Mouse (Mus musculus): ENCODE measurements around the gene Rbp4.

Gene Rbp4

DNA sequence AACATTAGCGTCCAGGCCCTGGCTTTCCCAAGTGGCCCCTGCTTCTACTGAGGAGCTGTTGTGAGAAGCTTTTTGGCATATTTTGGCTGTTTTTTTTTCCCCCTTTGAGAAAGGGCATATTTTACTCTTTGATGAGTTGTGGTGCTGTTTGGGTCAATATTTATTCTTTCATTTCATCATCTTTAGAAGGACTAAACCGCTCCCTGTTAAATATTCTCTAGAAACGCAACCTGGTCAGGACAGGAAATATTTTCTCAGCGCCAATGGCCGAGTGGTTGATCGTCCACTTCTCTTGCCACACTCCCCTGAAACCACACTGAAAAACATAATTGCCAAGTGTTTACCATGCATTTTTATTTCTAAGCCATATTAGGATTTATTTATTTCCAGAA is at the start of gene Rbp4:
TSS of gene Rbp4 (minus strand) at position 63 of the 392 bp plus-strand sequence.
- no peak for DNase-seq (ENCODE audit: low spot score)

- DNase-seq (ENCODE audit: low spot score): no peak
Measured at GRCm38 (mm10) chr19:38164633-38165032, 39.6 kb upstream of the Rbp4 start.

GRCm38 (mm10) chr19:38161648-38162354 is 36.7 kb upstream of the Rbp4 start:
- DNase-seq (ENCODE audit: low spot score): no peak

DNA sequence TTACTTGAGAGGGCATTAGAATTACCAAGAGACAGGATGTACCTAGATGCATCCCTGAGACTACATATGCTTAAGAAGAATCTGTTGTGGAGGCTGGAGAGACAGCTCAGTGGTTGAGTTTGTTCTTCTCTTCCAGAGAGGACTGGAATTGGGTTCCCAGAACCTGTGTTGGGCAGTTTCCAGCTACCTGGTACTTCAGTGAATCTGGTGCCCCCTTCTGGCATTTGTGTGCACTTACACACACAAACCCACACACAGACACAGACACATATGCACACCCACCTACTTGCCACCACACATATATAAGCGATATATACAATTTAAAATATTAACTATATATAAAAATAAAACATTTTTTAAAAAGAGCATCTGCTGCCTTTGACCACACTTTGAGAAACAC is 31.2 kb upstream of the Rbp4 start:
- DNase-seq (ENCODE audit: low spot score): no peak

- no peak for DNase-seq (ENCODE audit: low spot score)
Measured at GRCm38 (mm10) chr19:38143540-38144271, 18.6 kb upstream of the Rbp4 start.

- no peak for DNase-seq (ENCODE audit: low spot score)
Measured at GRCm38 (mm10) chr19:38134806-38135205, 9.7 kb upstream of the Rbp4 start.

DNA sequence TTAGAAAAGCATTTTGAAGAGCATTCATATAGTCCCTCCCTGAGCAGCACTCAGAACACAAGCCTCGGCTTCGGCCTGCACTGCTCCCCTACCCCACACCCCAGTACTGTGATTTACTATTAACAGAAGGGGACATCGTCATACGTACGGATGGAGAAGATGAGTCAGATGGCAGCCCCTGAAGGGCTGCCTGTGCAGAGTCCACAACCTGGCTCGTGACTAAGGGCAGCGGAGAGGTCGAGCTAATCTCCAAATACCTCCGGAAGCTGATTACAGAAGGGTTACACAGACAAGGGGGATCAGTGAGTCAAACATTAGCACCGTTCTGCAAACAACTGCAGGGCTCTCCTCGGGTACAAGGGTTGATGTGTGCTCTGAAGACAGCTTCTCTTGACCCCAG is 8.9 kb upstream of the Rbp4 start:
- no peak for DNase-seq (ENCODE audit: low spot score)

DNA sequence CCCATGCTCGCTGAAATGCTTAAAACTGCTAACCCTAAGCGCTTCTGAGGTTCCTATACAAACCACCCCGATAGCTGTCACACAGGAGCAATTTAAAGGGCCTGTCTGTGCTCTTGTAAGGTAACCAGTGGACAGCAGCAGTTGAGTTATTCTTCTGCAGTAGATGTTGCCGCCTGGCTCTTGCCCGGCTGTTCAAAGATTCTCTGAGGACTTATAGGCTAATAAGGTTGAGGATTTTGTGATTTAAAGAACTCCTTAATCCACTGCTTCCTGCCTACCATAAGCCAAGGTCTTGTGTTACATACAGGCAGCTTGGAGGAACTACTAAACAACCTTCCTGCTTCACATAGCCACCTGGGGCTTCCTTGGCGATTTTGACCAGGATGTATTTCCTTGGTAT is 7.4 kb upstream of the Rbp4 start, which contains the start of gene Pde6c:
TSS of gene Pde6c (plus strand) at position 301 of the 400 bp plus-strand sequence.
- DNase-seq (ENCODE audit: low spot score): no peak

DNA sequence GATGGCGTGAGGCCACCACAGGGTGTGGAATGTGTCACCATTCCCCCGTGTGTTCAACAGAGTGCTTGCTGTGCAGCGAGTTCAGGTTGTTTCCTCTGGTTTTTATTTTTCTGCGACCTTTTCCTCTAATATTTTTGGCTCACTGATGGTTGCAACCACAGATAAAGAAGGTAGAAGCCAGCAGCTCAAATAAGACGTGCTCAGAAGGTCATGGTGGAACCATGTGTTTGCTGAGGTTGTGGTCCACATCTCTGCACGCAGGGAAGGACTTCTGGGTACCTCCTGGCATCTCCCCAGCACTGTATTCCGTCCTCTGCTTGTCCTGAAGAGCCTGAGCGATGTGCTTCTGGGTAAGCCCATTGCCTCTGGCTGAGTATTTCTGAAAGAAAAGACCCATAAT is 1.6 kb upstream of the Rbp4 start:
- DNase-seq (ENCODE audit: low spot score): no peak

DNA sequence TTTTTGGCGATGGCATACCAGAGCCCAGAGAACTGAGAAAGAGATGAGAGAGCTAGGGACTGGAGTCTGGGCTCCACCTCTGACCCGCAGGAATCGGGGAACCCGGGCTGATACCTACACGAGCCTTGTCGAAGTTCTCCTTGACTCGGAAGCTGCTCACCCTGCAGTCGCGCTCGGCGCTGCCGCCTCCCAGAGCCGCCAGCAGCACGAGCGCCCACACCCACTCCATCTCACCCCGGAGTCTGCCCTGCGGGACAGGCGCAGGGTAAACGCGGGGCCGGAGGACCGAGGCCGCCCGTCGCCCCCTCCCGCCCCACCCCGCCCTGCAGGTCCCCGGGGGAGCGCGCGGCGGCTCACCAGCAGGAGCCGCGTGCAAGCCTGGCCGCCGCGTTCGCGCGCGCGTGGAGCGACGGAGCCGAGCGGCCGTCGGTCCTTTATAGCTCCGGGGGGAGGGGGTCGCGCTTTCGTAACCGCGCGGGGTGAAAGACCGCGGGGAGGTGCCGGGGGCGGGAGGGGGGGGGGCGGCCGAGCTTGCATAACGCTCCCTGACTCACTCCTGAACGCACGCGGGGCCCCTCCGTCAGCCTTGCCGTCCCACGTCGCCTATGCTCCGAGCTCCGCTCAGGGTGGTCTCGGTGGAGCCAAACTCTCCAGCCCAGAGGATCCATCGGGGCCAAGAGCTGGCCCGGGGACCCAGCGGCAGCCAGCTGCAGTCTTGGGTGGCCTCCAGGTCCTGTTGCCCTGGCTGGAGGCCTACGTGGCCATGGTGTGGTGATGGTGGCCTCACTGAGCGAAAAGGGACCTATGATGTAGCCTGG is 471 bp downstream of the Rbp4 start:
- DNase-seq (ENCODE audit: low spot score): no peak

GRCm38 (mm10) chr19:38123921-38124320 is 1.2 kb downstream of the Rbp4 start:
- no peak for DNase-seq (ENCODE audit: low spot score)

- no peak for DNase-seq (ENCODE audit: low spot score)
Measured at GRCm38 (mm10) chr19:38120123-38120760, 4.8 kb downstream of the Rbp4 start.

DNA sequence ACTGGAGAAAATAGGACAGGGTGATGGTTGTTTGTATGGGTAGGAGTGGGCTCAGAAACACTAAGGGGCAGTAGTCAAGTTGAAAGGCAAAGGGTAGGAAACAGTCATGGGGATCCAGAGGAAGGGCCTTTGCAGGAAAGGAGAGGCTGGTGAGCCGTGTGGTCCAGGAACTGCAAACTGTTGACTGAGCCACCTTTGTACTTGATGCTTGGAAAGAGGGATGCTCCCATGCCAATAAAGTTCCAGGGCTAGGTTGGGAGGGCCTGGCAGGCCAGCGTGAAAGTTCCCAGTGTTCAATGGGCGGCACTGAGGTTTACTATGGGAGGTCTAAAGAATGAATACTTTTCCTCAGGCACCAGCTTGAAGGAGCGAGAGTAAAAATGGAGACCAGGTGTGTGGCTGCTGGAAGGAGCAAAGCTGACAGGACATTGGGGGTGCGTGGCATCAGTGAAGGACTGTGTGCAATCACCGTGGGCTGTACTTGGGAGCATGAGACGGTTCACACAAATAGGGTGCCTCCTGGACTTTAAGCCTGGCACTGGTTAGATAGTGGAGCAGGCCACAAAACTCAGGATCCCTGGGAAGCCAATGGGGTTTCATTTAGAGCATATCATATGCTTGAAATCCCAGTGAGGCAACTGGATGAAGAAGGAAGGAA is 10.1 kb downstream of the Rbp4 start:
- DNase-seq (ENCODE audit: low spot score): no peak

GRCm38 (mm10) chr19:38112575-38112974 is 12.5 kb downstream of the Rbp4 start:
- no peak for DNase-seq (ENCODE audit: low spot score)

DNA sequence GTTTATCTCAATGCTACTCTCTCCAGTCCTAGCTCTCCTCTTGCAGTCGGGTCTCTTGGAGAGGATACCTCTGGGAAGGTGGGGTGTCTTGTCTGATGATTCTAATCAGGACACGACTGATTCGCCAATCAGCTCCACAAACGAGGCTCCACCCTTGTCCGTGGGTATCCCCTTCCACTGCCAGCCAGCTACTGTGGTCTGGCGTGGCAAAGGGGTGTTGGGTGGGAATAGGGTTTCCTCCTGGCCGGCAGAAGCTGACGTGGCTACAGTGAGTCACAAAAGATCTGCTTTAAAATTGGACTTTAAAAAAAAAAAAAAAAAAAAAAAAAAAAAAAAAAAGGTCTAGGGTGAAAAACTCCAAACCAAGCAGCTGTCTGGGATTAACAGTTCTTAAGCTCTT is 14.0 kb downstream of the Rbp4 start:
- DNase-seq (ENCODE audit: low spot score): no peak

- no peak for DNase-seq (ENCODE audit: low spot score)
Measured at GRCm38 (mm10) chr19:38109506-38110242, 15.4 kb downstream of the Rbp4 start.

GRCm38 (mm10) chr19:38107871-38108270 is 17.2 kb downstream of the Rbp4 start:
- DNase-seq (ENCODE audit: low spot score): no peak

DNA sequence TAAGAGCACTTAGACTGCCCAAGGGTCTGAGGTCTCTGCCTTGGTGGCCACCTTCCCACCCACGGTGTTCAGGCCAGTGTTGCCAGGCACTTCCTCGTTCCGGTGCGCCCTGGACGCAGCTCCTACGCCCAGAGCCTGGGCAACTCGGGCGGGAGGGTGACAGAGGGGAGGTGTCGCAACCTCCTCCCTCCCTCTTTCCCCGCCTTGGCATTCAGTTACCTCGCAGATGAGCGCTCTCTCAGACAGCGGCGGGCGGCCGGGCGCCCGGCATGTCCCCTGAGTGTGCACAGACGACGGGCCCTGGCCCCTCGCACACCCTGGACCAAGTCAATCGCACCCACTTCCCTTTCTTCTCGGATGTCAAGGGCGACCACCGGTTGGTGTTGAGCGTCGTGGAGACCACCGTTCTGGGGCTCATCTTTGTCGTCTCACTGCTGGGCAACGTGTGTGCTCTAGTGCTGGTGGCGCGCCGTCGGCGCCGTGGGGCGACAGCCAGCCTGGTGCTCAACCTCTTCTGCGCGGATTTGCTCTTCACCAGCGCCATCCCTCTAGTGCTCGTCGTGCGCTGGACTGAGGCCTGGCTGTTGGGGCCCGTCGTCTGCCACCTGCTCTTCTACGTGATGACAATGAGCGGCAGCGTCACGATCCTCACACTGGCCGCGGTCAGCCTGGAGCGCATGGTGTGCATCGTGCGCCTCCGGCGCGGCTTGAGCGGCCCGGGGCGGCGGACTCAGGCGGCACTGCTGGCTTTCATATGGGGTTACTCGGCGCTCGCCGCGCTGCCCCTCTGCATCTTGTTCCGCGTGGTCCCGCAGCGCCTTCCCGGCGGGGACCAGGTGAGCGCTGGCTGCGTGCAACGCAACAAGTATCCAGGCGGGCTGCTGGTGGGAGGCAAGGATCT is 28.0 kb downstream of the Rbp4 start, which contains the start of gene Ffar4:
TSS of gene Ffar4 (plus strand) at position 214 of the 901 bp plus-strand sequence.
- no peak for DNase-seq (ENCODE audit: low spot score)

DNA sequence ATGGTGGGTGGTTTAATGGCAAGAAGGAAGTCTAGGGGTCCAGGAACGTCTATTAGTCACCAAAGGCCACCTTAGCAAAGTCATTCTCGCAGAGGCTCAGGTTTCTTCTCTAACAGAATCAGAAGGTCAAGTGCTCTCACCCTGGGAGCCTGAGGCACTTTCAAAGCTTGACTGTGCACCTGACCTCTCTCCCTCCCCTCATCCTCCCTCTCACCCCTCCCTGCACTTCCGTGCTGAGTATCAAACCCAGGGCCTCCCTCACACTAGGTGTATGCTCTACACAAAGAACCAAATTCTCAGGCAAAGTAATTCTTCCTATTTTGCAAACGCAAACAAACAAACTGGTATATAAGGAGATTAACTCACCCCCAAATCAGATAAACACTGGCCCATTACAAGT is 28.9 kb downstream of the Rbp4 start:
- DNase-seq (ENCODE audit: low spot score): no peak

GRCm38 (mm10) chr19:38091512-38091985 is 33.5 kb downstream of the Rbp4 start:
- no peak for DNase-seq (ENCODE audit: low spot score)
